In the genomic region with DNA sequence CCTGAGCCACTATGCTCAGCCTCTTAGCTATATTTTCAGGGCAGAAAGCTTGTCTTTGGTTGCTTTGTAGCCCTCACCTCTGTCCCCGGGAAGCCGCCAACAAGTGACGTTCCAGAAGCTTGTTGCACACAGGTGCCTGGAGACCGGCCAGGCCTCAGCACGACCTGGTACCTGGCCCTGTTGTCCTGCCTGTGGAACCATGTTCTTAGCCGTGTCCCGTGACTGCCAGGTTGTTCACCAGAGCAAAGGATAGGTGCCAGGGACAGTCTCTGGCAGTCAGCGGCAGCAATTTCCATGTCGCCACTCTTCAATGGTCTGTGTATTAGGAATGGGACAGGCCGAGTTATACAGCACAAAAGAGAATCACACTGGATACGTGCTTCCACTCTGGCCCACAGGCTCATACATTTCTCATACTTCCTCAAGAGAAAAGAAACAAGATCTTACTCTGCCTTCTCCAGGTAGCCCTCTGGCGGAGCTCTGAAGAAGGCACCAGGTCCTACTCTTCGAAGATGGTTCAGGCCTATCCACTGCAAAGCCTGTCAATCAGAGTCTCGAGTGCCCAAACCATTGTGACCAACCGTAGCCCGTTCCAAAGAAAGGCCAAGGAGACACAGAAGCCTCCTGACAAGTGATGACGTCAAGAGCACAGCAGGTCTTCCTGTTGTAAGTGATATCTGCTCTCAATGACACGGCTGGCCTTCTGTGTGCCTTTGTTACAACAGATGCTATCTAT, we compare ENCODE assay signal across 10 mouse cellular contexts. TPM values are rescaled to one million over a fixed set of nuclear protein-coding genes. Genes with fewer than 3 reads are reported as not detected.
DNase-seq lines count a peak whose midpoint lies in the region; ATAC-seq and TF ChIP-seq lines count a peak whose summit lies in the region.
"Had no signal": no experiment of that assay in that cellular context is flagged by ENCODE, and none has a peak within 500 bp of the region (broad histone marks: within the 10 kb centered on the region; RNA-seq: fewer than 3 reads in every experiment).

No protein-coding gene starts in this region.

- ATAC-seq in hindbrain, embryonic 11.5 days (ENCODE audit: low FRiP score), result no peak
- ATAC-seq in hindbrain, embryonic 12.5 days (ENCODE audit: low FRiP score), result no peak
- no peak for ATAC-seq in heart, postnatal 0 days (ENCODE audit: insufficient read depth, low read depth)
- no peak for ATAC-seq in forebrain, embryonic 15.5 days (replicated peaks)

- WGBS in hindbrain, embryonic 11.5 days, result 64% methylated on average over 18 of the region's 18 CpGs
- 66% methylated on average over 18 of the region's 18 CpGs for WGBS in hindbrain, embryonic 12.5 days
- 52% methylated on average over 18 of the region's 18 CpGs for WGBS in heart, postnatal 0 days
- WGBS in limb, embryonic 10.5 days, result 85% methylated on average over 18 of the region's 18 CpGs
- 72% methylated on average over 18 of the region's 18 CpGs for WGBS in forebrain, embryonic 15.5 days

- DNase-seq in hindbrain, embryonic 11.5 days (ENCODE audit: low spot score), result peak; percentile 31
- DNase-seq in ES-CJ7 (ENCODE audit: low read depth, low spot score), result peak; percentile 38
- DNase-seq in adrenal gland, postnatal 36 days, result peak; percentile 47 to 56
- no peak for DNase-seq in heart, postnatal 0 days (ENCODE audit: low spot score)
- no peak for DNase-seq in limb, embryonic 10.5 days (ENCODE audit: low spot score)
- no peak for DNase-seq in urinary bladder, postnatal 25 days (ENCODE audit: low spot score)

- no peak overlapping the region for H3K4me3 ChIP-seq in hindbrain, embryonic 11.5 days (ENCODE audit: low read depth, low read length)
- no peak overlapping the region for H3K4me3 ChIP-seq in hindbrain, embryonic 12.5 days
- H3K4me3 ChIP-seq in heart, postnatal 0 days (ENCODE audit: low read depth, low read length), result no peak overlapping the region
- no peak overlapping the region for H3K4me3 ChIP-seq in limb, embryonic 10.5 days
- H3K4me3 ChIP-seq in forebrain, embryonic 15.5 days, result no peak overlapping the region
- H3K4me3 ChIP-seq: hindbrain, embryonic 13.5 days; limb, embryonic 12.5 days had no signal

- no peak for TF ChIP-seq EP300 in heart, postnatal 0 days (IDR thresholded peaks at IDR 0.05; ENCODE audit: low read depth)

- H3K27me3 ChIP-seq in hindbrain, embryonic 11.5 days (ENCODE audit: control insufficient read depth, insufficient read depth, low read length), result no peaks in the 10 kb centered on the region
- H3K27me3 ChIP-seq in hindbrain, embryonic 12.5 days, result peaks cover 2% of the 10 kb centered on the region; the same call in 1 of the 2 replicates
- H3K27me3 ChIP-seq in heart, postnatal 0 days (ENCODE audit: control insufficient read depth, insufficient read depth, low read length), result no peaks in the 10 kb centered on the region
- H3K27me3 ChIP-seq in limb, embryonic 10.5 days (ENCODE audit: low read depth, poor library complexity, severe bottlenecking), result no peaks in the 10 kb centered on the region
- H3K27me3 ChIP-seq in forebrain, embryonic 15.5 days, result no peaks in the 10 kb centered on the region
- H3K27me3 ChIP-seq: hindbrain, embryonic 13.5 days; limb, embryonic 12.5 days had no signal

- H3K36me3 ChIP-seq in hindbrain, embryonic 11.5 days (ENCODE audit: control insufficient read depth, insufficient read depth, low read length), result no peaks in the 10 kb centered on the region
- H3K36me3 ChIP-seq in hindbrain, embryonic 12.5 days, result no peaks in the 10 kb centered on the region
- H3K36me3 ChIP-seq in heart, postnatal 0 days (replicated peaks; ENCODE audit: control insufficient read depth, insufficient read depth, low read length), result no peaks in the 10 kb centered on the region
- H3K36me3 ChIP-seq in limb, embryonic 10.5 days, result no peaks in the 10 kb centered on the region
- no peaks in the 10 kb centered on the region for H3K36me3 ChIP-seq in forebrain, embryonic 15.5 days
- H3K36me3 ChIP-seq: hindbrain, embryonic 13.5 days; limb, embryonic 12.5 days had no signal

- H3K4me2 ChIP-seq in hindbrain, embryonic 11.5 days (replicated peaks; ENCODE audit: low read depth, low read length), result no peak overlapping the region
- H3K4me2 ChIP-seq in hindbrain, embryonic 12.5 days (replicated peaks), result no peak overlapping the region
- no peak overlapping the region for H3K4me2 ChIP-seq in heart, postnatal 0 days (ENCODE audit: low read depth, low read length)
- H3K4me2 ChIP-seq in forebrain, embryonic 15.5 days (replicated peaks), result no peak overlapping the region
- H3K4me2 ChIP-seq: hindbrain, embryonic 13.5 days; limb, embryonic 12.5 days had no signal

- TF ChIP-seq CTCF in heart, postnatal 0 days (IDR thresholded peaks at IDR 0.05; ENCODE audit: low read depth), result no peak

- H3K27ac ChIP-seq in hindbrain, embryonic 11.5 days (ENCODE audit: low read depth, low read length), result no peak overlapping the region
- no peak overlapping the region for H3K27ac ChIP-seq in hindbrain, embryonic 12.5 days
- H3K27ac ChIP-seq in heart, postnatal 0 days (ENCODE audit: low read depth), result peak overlapping the region; percentile 89
- no peak overlapping the region for H3K27ac ChIP-seq in limb, embryonic 10.5 days
- no peak overlapping the region for H3K27ac ChIP-seq in forebrain, embryonic 15.5 days (replicated peaks)
- H3K27ac ChIP-seq: hindbrain, embryonic 13.5 days; limb, embryonic 12.5 days had no signal

- H3K9me3 ChIP-seq in hindbrain, embryonic 11.5 days (ENCODE audit: control insufficient read depth, low read length), result no peaks in the 10 kb centered on the region
- no peaks in the 10 kb centered on the region for H3K9me3 ChIP-seq in hindbrain, embryonic 12.5 days (replicated peaks)
- H3K9me3 ChIP-seq in heart, postnatal 0 days (replicated peaks; ENCODE audit: control insufficient read depth, low read length), result no peaks in the 10 kb centered on the region
- no peaks in the 10 kb centered on the region for H3K9me3 ChIP-seq in limb, embryonic 10.5 days (replicated peaks)
- H3K9me3 ChIP-seq in forebrain, embryonic 15.5 days, result no peaks in the 10 kb centered on the region
- H3K9me3 ChIP-seq: hindbrain, embryonic 13.5 days; limb, embryonic 12.5 days had no signal

- H3K4me1 ChIP-seq in hindbrain, embryonic 11.5 days (replicated peaks; ENCODE audit: control insufficient read depth, insufficient read depth, low read length), result peaks cover 8% of the 10 kb centered on the region
- peaks cover 43% of the 10 kb centered on the region for H3K4me1 ChIP-seq in hindbrain, embryonic 12.5 days
- H3K4me1 ChIP-seq in heart, postnatal 0 days (ENCODE audit: control insufficient read depth, insufficient read depth), result peaks cover 92% of the 10 kb centered on the region
- H3K4me1 ChIP-seq in limb, embryonic 10.5 days, result peaks cover 51% of the 10 kb centered on the region
- H3K4me1 ChIP-seq in forebrain, embryonic 15.5 days, result peaks cover 16% of the 10 kb centered on the region

- no peak overlapping the region for H3K9ac ChIP-seq in hindbrain, embryonic 11.5 days (ENCODE audit: low read depth, low read length)
- H3K9ac ChIP-seq in hindbrain, embryonic 12.5 days, result no peak overlapping the region
- no peak overlapping the region for H3K9ac ChIP-seq in heart, postnatal 0 days (replicated peaks; ENCODE audit: low read depth, low read length)
- H3K9ac ChIP-seq in forebrain, embryonic 15.5 days (replicated peaks), result no peak overlapping the region
- H3K9ac ChIP-seq: hindbrain, embryonic 13.5 days; limb, embryonic 12.5 days had no signal

RNA-seq across cellular contexts. Expression of gene Pitpnm2, which starts 39.1 kb away (rescaled TPM):
- 5.1 and 6.0 TPM in 2 replicates for polyA plus RNA-seq in hindbrain, embryonic 11.5 days (2014; fragmentation: Nextera tagmentation; extraction: Ambion mirVana)
- 6.9 and 7.0 TPM in 2 replicates for polyA plus RNA-seq in hindbrain, embryonic 12.5 days (2016; fragmentation: Nextera tagmentation; extraction: Ambion mirVana)
- total RNA-seq in adrenal gland, postnatal 36 days (2021), result 10 to 100 TPM; 50.0 to 57.2 TPM
- total RNA-seq in heart, postnatal 0 days (2014; rRNA removed; ENCODE audit: low replicate concordance), result 17.1 and 28.6 TPM in 2 replicates
- 3.1 and 3.2 TPM in 2 replicates for polyA plus RNA-seq in heart, postnatal 0 days (2015; fragmentation: Nextera tagmentation; extraction: Ambion mirVana)
- 2.0 and 2.4 TPM in 2 replicates for polyA plus RNA-seq in limb, embryonic 10.5 days (2016; fragmentation: Nextera tagmentation; extraction: Ambion mirVana)
- polyA plus RNA-seq in forebrain, embryonic 15.5 days (2015; fragmentation: Nextera tagmentation; extraction: Ambion mirVana), result 10.9 and 11.4 TPM in 2 replicates

Comparison
In these comparisons a context has a peak if more than half of its experiments do, and no peak if none do; other contexts are left out.
1. DNase-seq: peak in hindbrain, embryonic 11.5 days (single experiment), ES-CJ7 (single experiment) and adrenal gland, postnatal 36 days (2 of 2); none in heart, postnatal 0 days (single experiment), limb, embryonic 10.5 days (single experiment) and urinary bladder, postnatal 25 days (single experiment).